Mouse (Mus musculus) forebrain, embryonic 12.5 days (tissue): ENCODE data around the gene Twnk. TPM values are rescaled to one million over a fixed set of nuclear protein-coding genes. Genes with fewer than 3 reads are reported as not detected.
A peak's percentile ranks its signal among the peaks of the same experiment; 100 is the strongest.

Experiments
- ATAC-seq: fragments of 200-750 bp; cut with Nextera tagmentation; 2 replicates; pipeline ENCODE4 v1.8.0; 2017; ENCODE audit warnings: moderate TSS enrichment; ENCODE audit not compliant: low FRiP score
- H3K27ac ChIP-seq: fragments of 300-500 bp; sonication (generic); 2 replicates; pipeline ENCODE4 v1.5.1; 2016; ENCODE audit warnings: mild to moderate bottlenecking
- H3K27me3 ChIP-seq: fragments of 300-500 bp; sonication (generic); 2 replicates; pipeline ENCODE4 v1.6.1; 2016; ENCODE audit warnings: mild to moderate bottlenecking
- H3K36me3 ChIP-seq: fragments of 300-500 bp; sonication (generic); replicated peaks from 2 replicates; pipeline ENCODE4 v1.6.1; 2016; ENCODE audit warnings: mild to moderate bottlenecking
- H3K4me1 ChIP-seq: fragments of 300-500 bp; sonication (generic); 2 replicates; pipeline ENCODE4 v1.6.1; 2016
- H3K4me2 ChIP-seq: fragments of 300-500 bp; sonication (generic); 2 replicates; pipeline ENCODE4 v1.6.1; 2016; ENCODE audit warnings: mild to moderate bottlenecking, moderate library complexity
- H3K4me3 ChIP-seq: fragments of 300-500 bp; sonication (generic); replicated peaks from 2 replicates; pipeline ENCODE4 v1.5.1; 2016; ENCODE audit warnings: mild to moderate bottlenecking
- H3K9ac ChIP-seq: fragments of 300-500 bp; sonication (generic); 2 replicates; pipeline ENCODE4 v1.6.1; 2016; ENCODE audit warnings: mild to moderate bottlenecking
- H3K9me3 ChIP-seq: fragments of 300-500 bp; sonication (generic); 2 replicates; pipeline ENCODE4 v1.6.1; 2016
- WGBS: fragments of 180-500 bp; shearing (Covaris S2); methylation state at CpG from one replicate; pipeline ENCODE4 v1.1.7; 2016; 5-methylcytosine and 5-hydroxymethylcytosine counted together
- polyA plus RNA-seq: library from polyadenylated mRNA; unstranded; fragments of >200 nt; fragmentation: Nextera tagmentation; extraction: Ambion mirVana; gene quantifications from 2 replicates; pipeline ENCODE4 v1.2.1, GENCODE M21; 2016

Gene Twnk
- 23.5 and 23.9 TPM in 2 replicates for polyA plus RNA-seq

DNA sequence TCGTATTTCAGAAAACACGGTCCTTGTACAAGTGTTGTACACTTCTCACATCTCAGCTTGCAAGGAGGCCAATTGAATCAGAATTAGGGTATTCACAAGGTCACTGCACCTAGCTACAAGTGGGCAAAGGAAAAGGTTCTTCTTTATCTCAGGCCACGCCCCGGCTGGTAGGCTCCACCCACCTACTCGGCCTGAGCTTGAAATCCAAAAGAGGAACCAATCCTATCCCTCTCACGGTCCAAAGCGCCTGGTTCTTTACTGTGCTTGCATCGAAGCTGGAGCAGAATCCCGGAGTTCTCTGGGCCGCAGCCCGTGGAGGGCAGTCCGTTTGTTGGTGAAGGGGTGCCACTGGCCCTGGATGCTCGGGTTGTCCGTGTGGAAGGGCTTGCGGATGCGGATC is at the start of gene Twnk:
Twnk (plus strand) TSS at position 220 of the 400 bp plus-strand sequence.
- Histone ChIP-seq H3K36me3 (peaks cover 59% of the 10 kb centered on the region), H3K27ac (peak within 1 kb of the TSS; percentile 80), H3K27me3 (no peaks in the 10 kb centered on the region), H3K9me3 (no peaks in the 10 kb centered on the region), H3K4me1 (peaks cover 20% of the 10 kb centered on the region), H3K9ac (peak within 1 kb of the TSS; percentile 86), H3K4me2 (peak within 1 kb of the TSS; percentile 98), H3K4me3 (peak within 1 kb of the TSS; percentile 95)
- ATAC-seq, result no peak
- WGBS, result 10% methylated on average over 16 of the region's 16 CpGs

DNA sequence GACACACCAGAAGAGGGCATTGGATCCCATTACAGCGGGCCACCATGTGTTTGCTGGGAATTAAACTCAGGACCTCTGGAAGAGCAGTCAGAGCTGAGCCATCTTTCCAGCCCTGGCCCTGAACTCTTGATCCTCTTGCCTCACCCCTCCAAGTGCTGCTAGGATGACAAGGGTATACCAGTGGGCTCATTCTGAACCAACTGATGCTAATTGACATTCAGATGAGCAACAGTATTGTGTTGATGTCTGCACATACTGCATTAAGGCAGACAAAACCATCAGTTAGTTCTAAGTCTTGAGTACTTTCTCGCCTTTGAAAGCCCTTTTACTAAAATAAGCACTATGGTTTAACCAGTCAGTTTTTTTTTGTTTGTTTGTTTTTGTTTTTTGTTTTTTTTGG is 45.8 kb upstream of the Twnk start:
- no peak overlapping the region for H3K4me2 ChIP-seq
- no peaks in the 10 kb centered on the region for H3K9me3 ChIP-seq
- H3K27ac ChIP-seq, result no peak overlapping the region
- H3K36me3 ChIP-seq, result peaks cover 75% of the 10 kb centered on the region
- no peak overlapping the region for H3K4me3 ChIP-seq
- WGBS, result 100% methylated on average over 2 of the region's 2 CpGs
- H3K4me1 ChIP-seq, result no peaks in the 10 kb centered on the region
- H3K27me3 ChIP-seq, result no peaks in the 10 kb centered on the region
- no peak overlapping the region for H3K9ac ChIP-seq
- ATAC-seq, result no peak

DNA sequence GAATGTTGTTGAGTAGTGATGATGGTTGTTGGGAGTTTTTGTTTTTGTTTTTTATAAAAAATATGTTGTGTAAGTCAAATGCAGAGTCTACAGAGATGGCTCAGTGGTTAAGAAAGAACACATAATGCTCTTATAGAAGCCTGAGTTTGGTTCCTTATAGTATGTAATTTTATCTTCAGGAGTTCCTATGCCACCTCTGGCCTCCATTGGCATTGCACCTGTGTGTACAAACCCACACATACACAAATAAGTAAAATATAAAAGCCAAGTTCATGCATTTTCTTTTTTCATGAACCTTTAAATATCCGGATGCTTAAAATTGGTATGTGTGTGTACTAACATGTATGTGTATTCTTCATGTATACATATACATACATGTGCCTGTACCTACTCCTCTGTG is 39.5 kb upstream of the Twnk start:
- Histone ChIP-seq H3K36me3 (peaks cover 83% of the 10 kb centered on the region), H3K9me3 (no peaks in the 10 kb centered on the region), H3K4me2 (no peak overlapping the region), H3K4me3 (no peak overlapping the region), H3K4me1 (no peaks in the 10 kb centered on the region), H3K27me3 (no peaks in the 10 kb centered on the region), H3K27ac (no peak overlapping the region), H3K9ac (no peak overlapping the region)
- ATAC-seq, result no peak
- 100% methylated on average over 1 of the region's 1 CpGs for WGBS

DNA sequence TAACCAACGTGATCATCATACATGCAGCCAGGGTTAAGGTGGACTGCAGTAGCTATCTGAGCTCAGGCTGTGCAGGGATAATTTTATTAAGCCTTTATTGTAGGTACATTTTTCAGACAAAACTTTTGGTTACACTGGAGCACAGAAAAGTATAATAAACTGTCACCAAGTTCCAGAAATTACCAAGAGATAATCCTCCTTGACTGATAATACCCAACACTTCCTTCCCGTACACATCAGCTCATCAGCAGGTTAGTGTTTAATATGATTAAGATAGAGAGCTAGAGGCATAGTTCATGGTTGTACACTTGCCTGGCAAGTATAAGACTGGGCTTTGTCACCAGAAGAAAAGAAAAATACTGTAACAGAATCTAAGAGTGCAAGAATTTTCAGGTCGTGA is 37.1 kb upstream of the Twnk start:
- Histone ChIP-seq H3K4me2 (no peak overlapping the region), H3K4me3 (no peak overlapping the region), H3K36me3 (peaks cover 91% of the 10 kb centered on the region), H3K27me3 (no peaks in the 10 kb centered on the region), H3K4me1 (no peaks in the 10 kb centered on the region), H3K9ac (no peak overlapping the region), H3K27ac (no peak overlapping the region), H3K9me3 (no peaks in the 10 kb centered on the region)
- no peak for ATAC-seq
- WGBS, result 94% methylated on average over 3 of the region's 3 CpGs

DNA sequence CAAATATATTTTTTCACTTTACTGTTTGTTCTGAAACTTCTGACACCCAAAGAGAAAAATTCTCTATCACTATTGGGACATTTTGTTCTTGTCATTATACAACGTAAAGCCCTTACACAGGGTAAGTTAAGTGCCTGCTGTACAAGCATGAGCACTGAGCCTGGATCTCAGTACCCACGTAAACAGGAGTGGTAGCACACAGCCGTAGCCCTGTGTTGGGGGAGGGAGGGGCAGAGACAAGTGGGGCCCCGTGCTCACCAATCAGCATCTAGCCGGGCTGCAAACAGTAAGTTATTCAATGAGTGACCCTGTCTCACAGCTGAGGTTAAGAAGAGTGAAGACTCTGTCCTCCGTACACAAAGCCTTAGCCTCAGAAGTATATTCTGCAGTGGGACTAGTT is 28.8 kb upstream of the Twnk start:
- no peak overlapping the region for H3K27ac ChIP-seq
- H3K4me1 ChIP-seq, result no peaks in the 10 kb centered on the region
- H3K4me3 ChIP-seq, result no peak overlapping the region
- no peak overlapping the region for H3K9ac ChIP-seq
- WGBS, result 86% methylated on average over 6 of the region's 6 CpGs
- H3K4me2 ChIP-seq, result no peak overlapping the region
- H3K36me3 ChIP-seq, result peaks cover 94% of the 10 kb centered on the region
- H3K27me3 ChIP-seq, result no peaks in the 10 kb centered on the region
- no peaks in the 10 kb centered on the region for H3K9me3 ChIP-seq
- ATAC-seq, result no peak

DNA sequence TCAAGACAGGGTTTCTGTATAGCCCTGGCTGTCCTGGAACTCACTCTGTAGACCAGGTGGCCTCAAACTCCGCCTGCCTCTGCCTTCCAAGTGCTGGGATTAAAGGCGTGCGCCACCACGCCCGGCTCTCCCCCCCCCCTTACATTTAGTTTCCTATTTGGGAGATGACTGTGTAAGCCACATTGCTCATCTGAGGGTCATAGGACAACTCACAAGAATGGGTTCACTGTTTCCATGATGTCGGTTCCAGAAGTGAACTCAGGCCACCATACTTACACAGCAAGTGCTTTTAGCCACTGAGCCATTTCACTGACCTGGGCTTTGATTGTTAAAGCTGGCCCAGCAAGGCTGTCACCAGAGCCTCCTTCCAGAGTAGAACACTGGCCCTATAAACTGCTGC is 28.3 kb upstream of the Twnk start:
- Histone ChIP-seq H3K4me2 (no peak overlapping the region), H3K4me1 (no peaks in the 10 kb centered on the region), H3K36me3 (peaks cover 94% of the 10 kb centered on the region), H3K27ac (no peak overlapping the region), H3K9ac (no peak overlapping the region), H3K4me3 (no peak overlapping the region), H3K9me3 (no peaks in the 10 kb centered on the region), H3K27me3 (no peaks in the 10 kb centered on the region)
- 94% methylated on average over 5 of the region's 6 CpGs for WGBS
- no peak for ATAC-seq

DNA sequence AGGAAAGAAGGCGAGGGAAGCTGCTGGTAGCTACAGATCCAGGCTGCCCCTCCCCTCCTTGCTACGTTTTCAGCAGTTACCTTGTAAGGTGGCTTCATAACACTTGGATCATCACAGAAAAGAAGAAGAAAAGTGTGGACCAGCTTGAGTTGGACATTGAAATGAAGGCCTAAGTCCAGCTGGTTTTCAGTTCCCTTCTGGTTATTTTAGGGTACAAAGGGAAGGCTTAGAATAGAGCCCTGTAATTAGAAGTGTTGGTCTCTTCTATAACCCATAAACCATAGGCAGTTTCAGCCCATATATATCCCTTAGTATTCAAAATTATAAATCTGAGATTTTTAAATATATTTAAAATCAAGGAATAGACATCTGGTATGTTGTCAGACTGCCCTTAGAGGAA is 24.7 kb upstream of the Twnk start:
- no peak overlapping the region for H3K4me3 ChIP-seq
- no peaks in the 10 kb centered on the region for H3K27me3 ChIP-seq
- H3K27ac ChIP-seq, result no peak overlapping the region
- H3K36me3 ChIP-seq, result peaks cover 67% of the 10 kb centered on the region
- WGBS, result 91% methylated on average over 2 of the region's 2 CpGs
- no peak overlapping the region for H3K4me2 ChIP-seq
- H3K4me1 ChIP-seq, result no peaks in the 10 kb centered on the region
- no peaks in the 10 kb centered on the region for H3K9me3 ChIP-seq
- no peak overlapping the region for H3K9ac ChIP-seq
- ATAC-seq, result no peak

DNA sequence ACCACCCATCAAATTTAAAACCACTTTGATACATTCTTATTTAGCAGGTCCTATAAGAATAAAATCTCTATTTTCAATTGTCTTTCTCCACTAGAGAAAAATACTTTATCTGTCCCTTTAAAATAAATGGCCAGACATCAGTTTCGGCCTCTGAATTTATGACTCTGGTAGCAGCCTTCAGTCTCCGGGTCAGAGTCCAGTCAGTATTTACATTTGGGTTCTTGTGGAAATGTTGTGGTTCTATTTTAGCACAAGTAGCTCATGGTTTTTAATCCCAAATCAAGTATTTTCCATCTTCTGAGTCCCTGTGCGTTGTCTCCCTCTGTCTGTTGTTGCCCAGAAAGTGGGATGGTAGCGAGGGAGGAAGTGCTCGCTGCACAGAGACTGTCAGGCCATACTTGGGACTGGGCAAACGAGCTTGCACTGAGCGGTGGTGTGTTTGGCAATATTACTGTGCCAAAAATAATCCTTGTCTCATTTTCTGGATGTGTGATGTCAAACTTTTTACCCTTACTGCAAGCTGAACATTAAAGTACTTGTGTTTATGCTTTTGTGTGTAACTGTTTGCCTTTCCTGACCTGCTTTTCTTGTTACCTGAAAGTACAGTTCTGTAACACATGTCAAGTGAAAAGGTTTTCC is 22.9 kb upstream of the Twnk start:
- peaks cover 49% of the 10 kb centered on the region for H3K36me3 ChIP-seq

DNA sequence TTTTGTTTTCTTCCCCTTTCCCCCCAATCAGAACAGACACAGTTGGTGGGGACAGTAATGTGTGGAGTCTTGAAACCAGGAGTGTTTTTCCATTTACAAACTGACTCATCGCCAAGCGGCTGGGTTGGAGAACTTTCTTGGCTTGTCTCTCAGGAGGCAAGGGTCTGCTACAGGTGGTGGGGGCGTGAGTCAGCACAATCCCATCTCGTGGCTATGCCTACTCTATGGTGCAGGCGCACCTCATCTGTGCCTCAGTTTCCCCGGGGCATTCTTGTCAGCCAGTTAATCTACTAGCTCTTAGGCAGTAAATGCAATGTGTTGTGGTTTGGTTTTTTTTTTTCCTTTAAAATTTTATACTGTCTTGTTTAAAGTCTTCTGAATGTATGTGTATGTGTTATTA is 22.1 kb upstream of the Twnk start:
- no peak for ATAC-seq
- Histone ChIP-seq H3K4me1 (no peaks in the 10 kb centered on the region), H3K27ac (no peak overlapping the region), H3K9me3 (no peaks in the 10 kb centered on the region), H3K27me3 (0 out of 2 replicates have a peak, but pooled peaks cover 5% of the 10 kb centered on the region), H3K4me3 (no peak overlapping the region), H3K4me2 (no peak overlapping the region), H3K9ac (no peak overlapping the region), H3K36me3 (peaks cover 41% of the 10 kb centered on the region)
- 91% methylated on average over 6 of the region's 6 CpGs for WGBS

More for the DNA sequence above, 22.9 kb upstream of the Twnk start:
- no peak for ATAC-seq
- Histone ChIP-seq H3K9ac (no peak overlapping the region), H3K4me3 (no peak overlapping the region), H3K4me1 (no peaks in the 10 kb centered on the region), H3K27ac (no peak overlapping the region), H3K9me3 (no peaks in the 10 kb centered on the region), H3K4me2 (no peak overlapping the region), H3K27me3 (0 out of 2 replicates have a peak, but pooled peaks cover 5% of the 10 kb centered on the region)
- WGBS, result 87% methylated on average over 7 of the region's 7 CpGs

DNA sequence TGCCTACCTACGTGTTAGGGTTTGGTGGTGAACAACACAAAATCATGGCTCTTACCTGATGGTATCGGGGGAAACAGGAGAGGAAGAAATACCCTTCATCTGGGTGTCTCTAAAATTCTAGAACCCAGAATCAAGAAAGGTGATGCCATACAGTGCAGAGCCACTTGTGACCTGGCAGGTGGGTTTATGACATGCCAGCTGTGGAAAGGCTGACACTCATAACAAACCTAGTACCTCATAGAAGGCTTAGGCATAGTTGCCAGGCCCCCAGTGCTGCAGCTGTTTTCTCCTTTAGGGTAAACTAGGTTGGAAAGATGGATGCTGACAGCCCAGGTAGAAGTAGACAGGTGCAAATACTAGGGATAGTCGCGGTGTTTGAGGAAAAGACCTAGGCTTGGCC is 21.0 kb upstream of the Twnk start:
- Histone ChIP-seq H3K9me3 (no peaks in the 10 kb centered on the region), H3K4me2 (no peak overlapping the region), H3K4me1 (0 out of 2 replicates have a peak, but pooled peaks cover 4% of the 10 kb centered on the region), H3K36me3 (peaks cover 32% of the 10 kb centered on the region), H3K9ac (no peak overlapping the region), H3K4me3 (no peak overlapping the region), H3K27ac (no peak overlapping the region), H3K27me3 (0 out of 2 replicates have a peak, but pooled peaks cover 5% of the 10 kb centered on the region)
- no peak for ATAC-seq
- 94% methylated on average over 4 of the region's 4 CpGs for WGBS

DNA sequence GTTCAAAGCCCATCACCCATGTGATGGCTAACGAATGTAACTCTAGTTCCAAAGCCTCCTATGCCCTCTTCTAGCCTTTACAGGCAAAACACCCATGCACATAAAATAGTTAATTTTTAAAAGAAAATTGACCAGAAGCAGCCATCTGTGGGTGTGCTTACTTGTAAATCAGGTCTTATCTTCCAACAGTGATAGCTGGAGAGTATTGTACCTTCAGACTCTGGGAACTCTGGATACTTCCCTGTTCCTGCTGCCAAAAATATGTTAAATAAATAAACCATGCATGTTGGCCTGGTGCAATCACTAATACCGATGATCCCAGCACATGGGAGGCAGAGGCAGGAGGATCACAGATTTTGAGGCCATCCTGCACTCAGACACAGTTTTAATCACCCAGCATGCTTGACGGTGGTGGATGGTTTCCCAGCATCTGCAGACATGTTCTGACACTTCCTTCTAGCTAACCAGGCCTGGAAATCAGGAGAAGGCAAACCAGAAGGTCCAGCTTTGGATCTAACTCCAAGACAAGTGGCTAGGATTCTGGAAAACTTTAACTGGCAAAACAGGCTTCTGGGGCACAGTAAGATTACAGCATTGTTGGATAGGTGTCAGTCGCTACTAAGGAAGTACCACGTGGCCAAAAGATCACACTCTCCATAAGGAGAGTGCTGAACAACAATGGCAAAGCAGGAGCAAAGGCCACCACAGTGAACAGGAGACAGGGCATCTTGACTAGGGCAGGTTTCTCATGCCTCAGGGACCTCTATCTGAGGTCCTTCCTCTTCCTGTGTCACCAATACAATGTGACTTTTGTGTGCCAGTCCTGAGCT is 20.1 kb upstream of the Twnk start:
- Histone ChIP-seq H3K4me2 (no peak overlapping the region), H3K4me1 (peaks cover 14% of the 10 kb centered on the region), H3K9ac (no peak overlapping the region), H3K4me3 (no peak overlapping the region), H3K9me3 (no peaks in the 10 kb centered on the region), H3K36me3 (peaks cover 25% of the 10 kb centered on the region), H3K27ac (no peak overlapping the region), H3K27me3 (peaks cover 7% of the 10 kb centered on the region; the same call in 1 of the 2 replicates)
- 77% methylated on average over 5 of the region's 5 CpGs for WGBS
- no peak for ATAC-seq

DNA sequence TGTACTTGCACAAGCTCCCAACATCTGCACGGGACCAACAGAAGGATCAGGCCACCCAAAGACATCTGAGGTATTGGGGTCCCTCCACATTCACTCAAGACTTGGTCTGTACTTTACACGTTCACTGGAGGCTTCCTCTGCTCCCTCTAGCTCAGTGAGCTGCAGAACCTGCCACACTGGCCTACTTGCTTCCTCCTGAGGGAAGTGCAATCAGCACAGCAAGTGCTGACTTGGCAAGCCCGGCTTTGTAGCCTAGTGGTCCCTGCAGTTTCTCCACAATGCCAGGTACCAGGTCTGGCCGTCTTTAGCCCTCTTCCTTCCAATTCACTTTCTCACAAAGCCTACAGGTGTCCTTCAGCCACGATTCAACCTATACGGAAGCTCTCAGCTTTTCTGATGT is 18.5 kb upstream of the Twnk start:
- Histone ChIP-seq H3K9me3 (no peaks in the 10 kb centered on the region), H3K27ac (no peak overlapping the region), H3K4me1 (peaks cover 29% of the 10 kb centered on the region), H3K27me3 (peaks cover 9% of the 10 kb centered on the region; the same call in 1 of the 2 replicates), H3K9ac (no peak overlapping the region), H3K4me3 (no peak overlapping the region), H3K36me3 (peaks cover 10% of the 10 kb centered on the region), H3K4me2 (no peak overlapping the region)
- no peak for ATAC-seq
- 75% methylated on average over 6 of the region's 6 CpGs for WGBS
